Mouse (Mus musculus) kidney, postnatal 0 days (tissue): ENCODE data around the gene Nprl3. TPM values are rescaled to one million over a fixed set of nuclear protein-coding genes. Genes with fewer than 3 reads are reported as not detected.

Experiments used
- ATAC-seq: fragments of 200-750 bp; cut with Nextera tagmentation; replicated peaks from 2 replicates; pipeline ENCODE4 v1.8.0; 2017; ENCODE audit warnings: low read depth, moderate number of reproducible peaks, moderate TSS enrichment, moderate library complexity; ENCODE audit not compliant: low FRiP score
- DNase-seq: peaks from one replicate; pipeline ENCODE4 v3.0.0-alpha.2; 2016; ENCODE audit warnings: low spot score
- H3K27ac ChIP-seq: fragments of 300-500 bp; sonication (generic); 2 replicates; pipeline ENCODE4 v1.5.1; 2014; ENCODE audit warnings: mild to moderate bottlenecking
- H3K27me3 ChIP-seq: fragments of 300-500 bp; sonication (generic); 2 replicates; pipeline ENCODE4 v1.6.1; 2014; ENCODE audit warnings: low read length, mixed read lengths; ENCODE audit not compliant: insufficient read depth
- H3K36me3 ChIP-seq: fragments of 300-500 bp; sonication (generic); 2 replicates; pipeline ENCODE4 v1.6.1; 2014; ENCODE audit warnings: low read length, mixed read lengths; ENCODE audit not compliant: insufficient read depth
- H3K4me1 ChIP-seq: fragments of 300-500 bp; sonication (generic); replicated peaks from 2 replicates; pipeline ENCODE4 v1.6.1; 2014; ENCODE audit warnings: antibody characterized with exemption, low read length, mixed read lengths; ENCODE audit not compliant: insufficient read depth
- H3K4me2 ChIP-seq: fragments of 300-500 bp; sonication (generic); 2 replicates; pipeline ENCODE4 v1.6.1; 2014; ENCODE audit warnings: mild to moderate bottlenecking, low read length, moderate library complexity, mixed read lengths
- H3K4me3 ChIP-seq: fragments of 300-500 bp; sonication (generic); replicated peaks from 2 replicates; pipeline ENCODE4 v1.5.1; 2014; ENCODE audit warnings: low read depth, low read length
- H3K9ac ChIP-seq: fragments of 300-500 bp; sonication (generic); 2 replicates; pipeline ENCODE4 v1.6.1; 2014; ENCODE audit warnings: low read depth, low read length
- H3K9me3 ChIP-seq: fragments of 300-500 bp; sonication (generic); replicated peaks from 2 replicates; pipeline ENCODE4 v1.6.1; 2016; ENCODE audit warnings: low read length, inconsistent platforms, mixed read lengths
- CTCF ChIP-seq: IDR thresholded peaks from 2 replicates; pipeline ENCODE4 v1.5.1; 2016; ENCODE audit warnings: antibody characterized with exemption, low read depth, mild to moderate bottlenecking, moderate library complexity
- WGBS: fragments of 180-500 bp; shearing (Covaris S2); extraction: QIAGEN DNeasy Blood & Tissue Kit; methylation state at CpG from one replicate; pipeline ENCODE4 v1.1.7; 2014; 5-methylcytosine and 5-hydroxymethylcytosine counted together
- polyA plus RNA-seq: library from polyadenylated mRNA; unstranded; fragments of >200 nt; fragmentation: Nextera tagmentation; extraction: Ambion mirVana; gene quantifications from 2 replicates; pipeline ENCODE4 v1.2.1, GENCODE M21; 2015

Gene Nprl3
- polyA plus RNA-seq, 1 experiment from 2014 or later: 36.9 TPM

GRCm38 (mm10) chr11:32216851-32217250 is 50.7 kb downstream of the Nprl3 start:
- DNase-seq: peak; percentile 91
- H3K9ac ChIP-seq: no peak overlapping the region
- H3K9me3 ChIP-seq: no peaks in the 10 kb centered on the region
- no peaks in the 10 kb centered on the region for H3K27me3 ChIP-seq
- no peak overlapping the region for H3K27ac ChIP-seq
- WGBS: 16% methylated on average over 8 of the region's 8 CpGs
- no peak overlapping the region for H3K4me2 ChIP-seq
- 0 out of 2 replicates have a peak, but pooled peaks have one; percentile 27 for ATAC-seq
- peak; percentile 92 for TF ChIP-seq CTCF
- H3K4me1 ChIP-seq: peaks cover 11% of the 10 kb centered on the region; the same call in 1 of the 2 replicates
- peaks cover 38% of the 10 kb centered on the region for H3K36me3 ChIP-seq
- H3K4me3 ChIP-seq: no peak overlapping the region

GRCm38 (mm10) chr11:32215372-32216162 is 51.9 kb downstream of the Nprl3 start:
- no peak overlapping the region for H3K9ac ChIP-seq
- H3K4me3 ChIP-seq: no peak overlapping the region
- H3K27me3 ChIP-seq: no peaks in the 10 kb centered on the region
- H3K4me1 ChIP-seq: peaks cover 6% of the 10 kb centered on the region; the same call in 1 of the 2 replicates
- DNase-seq (no peak), ATAC-seq (no peak)
- H3K36me3 ChIP-seq: peaks cover 50% of the 10 kb centered on the region
- H3K9me3 ChIP-seq: no peaks in the 10 kb centered on the region
- H3K27ac ChIP-seq: no peak overlapping the region
- WGBS: 89% methylated on average over 18 of the region's 18 CpGs
- no peak overlapping the region for H3K4me2 ChIP-seq
- no peak for TF ChIP-seq CTCF

DNA sequence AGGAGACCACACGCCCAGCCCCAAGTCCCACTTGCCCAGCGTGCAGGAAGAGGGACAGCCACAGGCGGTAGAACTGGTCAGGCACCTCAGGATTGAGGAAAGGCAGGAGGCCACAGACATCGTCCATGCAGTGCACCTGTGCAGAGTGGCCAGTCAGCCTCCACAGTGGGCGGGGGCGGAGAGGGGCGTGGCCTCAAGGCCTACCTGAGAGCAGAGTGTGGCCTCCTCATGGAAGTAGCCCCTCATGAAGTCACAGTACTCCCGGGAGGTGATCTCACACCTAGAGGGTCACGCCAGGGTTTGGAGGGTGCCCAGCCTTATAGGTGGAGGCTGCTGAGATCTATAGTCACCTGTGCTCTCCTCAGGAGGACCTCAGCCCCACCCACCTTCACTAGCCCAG is 56.9 kb downstream of the Nprl3 start:
- ATAC-seq (no peak), DNase-seq (no peak)
- WGBS: 85% methylated on average over 9 of the region's 9 CpGs
- TF ChIP-seq CTCF: no peak
- Histone ChIP-seq H3K9me3 (no peaks in the 10 kb centered on the region), H3K9ac (no peak overlapping the region), H3K27ac (no peak overlapping the region), H3K4me2 (no peak overlapping the region), H3K4me1 (peaks cover 5% of the 10 kb centered on the region; the same call in 1 of the 2 replicates), H3K27me3 (no peaks in the 10 kb centered on the region), H3K36me3 (peaks cover 68% of the 10 kb centered on the region), H3K4me3 (no peak overlapping the region)

GRCm38 (mm10) chr11:32205058-32205873 is 62.2 kb downstream of the Nprl3 start, which contains the start of gene Snrnp25:
Gene Snrnp25, plus strand, starts transcription at chr11:32205415.
- H3K4me3 ChIP-seq: peak within 1 kb of the TSS; percentile 52
- ATAC-seq (peak; percentile 100), DNase-seq (peak; percentile 99)
- peak within 1 kb of the TSS; percentile 71 for H3K4me2 ChIP-seq
- under 1% methylated on average over 52 of the region's 52 CpGs for WGBS
- no peak within 1 kb of the TSS for H3K27ac ChIP-seq
- TF ChIP-seq CTCF: peak; percentile 60
- no peaks in the 10 kb centered on the region for H3K27me3 ChIP-seq
- no peaks in the 10 kb centered on the region for H3K9me3 ChIP-seq
- H3K4me1 ChIP-seq: peaks cover 5% of the 10 kb centered on the region; the same call in 1 of the 2 replicates
- peaks cover 23% of the 10 kb centered on the region for H3K36me3 ChIP-seq
- peak within 1 kb of the TSS; percentile 59 for H3K9ac ChIP-seq

GRCm38 (mm10) chr11:32201922-32202685 is 65.4 kb downstream of the Nprl3 start:
- no peak overlapping the region for H3K4me3 ChIP-seq
- no peaks in the 10 kb centered on the region for H3K27me3 ChIP-seq
- no peaks in the 10 kb centered on the region for H3K9me3 ChIP-seq
- DNase-seq (no peak), ATAC-seq (no peak)
- no peak for TF ChIP-seq CTCF
- H3K27ac ChIP-seq: no peak overlapping the region
- H3K36me3 ChIP-seq: no peaks in the 10 kb centered on the region
- WGBS: 74% methylated on average over 11 of the region's 11 CpGs
- no peak overlapping the region for H3K9ac ChIP-seq
- H3K4me2 ChIP-seq: no peak overlapping the region
- peaks cover 5% of the 10 kb centered on the region; the same call in 1 of the 2 replicates for H3K4me1 ChIP-seq
